Mouse (Mus musculus) stomach, embryonic 15.5 days (tissue): Measurements from ENCODE around the gene Gtse1. TPM values are rescaled to one million over a fixed set of nuclear protein-coding genes. Genes with fewer than 3 reads are reported as not detected.

Experiments
- ATAC-seq: fragments of 200-750 bp; cut with Nextera tagmentation; 2 replicates; pipeline ENCODE4 v1.8.0; 2017; ENCODE audit warnings: low read depth, moderate number of reproducible peaks, moderate TSS enrichment; ENCODE audit not compliant: insufficient read depth, low FRiP score
- H3K27ac ChIP-seq: fragments of 300-500 bp; sonication (generic); 2 replicates; pipeline ENCODE4 v1.5.1; 2015; ENCODE audit warnings: mild to moderate bottlenecking, inconsistent platforms
- H3K27me3 ChIP-seq: fragments of 300-500 bp; sonication (generic); replicated peaks from 2 replicates; pipeline ENCODE4 v1.6.1; 2015; ENCODE audit warnings: inconsistent platforms
- H3K36me3 ChIP-seq: fragments of 300-500 bp; sonication (generic); 2 replicates; pipeline ENCODE4 v1.6.1; 2015; ENCODE audit warnings: inconsistent platforms
- H3K4me1 ChIP-seq: fragments of 300-500 bp; sonication (generic); 2 replicates; pipeline ENCODE4 v1.6.1; 2015; ENCODE audit warnings: inconsistent platforms
- H3K4me2 ChIP-seq: fragments of 300-500 bp; sonication (generic); 2 replicates; pipeline ENCODE4 v1.6.1; 2015; ENCODE audit warnings: mild to moderate bottlenecking, inconsistent platforms
- H3K4me3 ChIP-seq: fragments of 300-500 bp; sonication (generic); replicated peaks from 2 replicates; pipeline ENCODE4 v1.5.1; 2015; ENCODE audit warnings: inconsistent platforms
- H3K9ac ChIP-seq: fragments of 300-500 bp; sonication (generic); 2 replicates; pipeline ENCODE4 v1.6.1; 2015; ENCODE audit warnings: inconsistent platforms
- H3K9me3 ChIP-seq: fragments of 300-500 bp; sonication (generic); 2 replicates; pipeline ENCODE4 v1.6.1; 2016; ENCODE audit warnings: inconsistent platforms
- WGBS: fragments of 180-500 bp; shearing (Covaris S2); methylation state at CpG from one replicate; pipeline ENCODE4 v1.1.7; 2015; 5-methylcytosine and 5-hydroxymethylcytosine counted together
- polyA plus RNA-seq: library from polyadenylated mRNA; unstranded; fragments of >200 nt; fragmentation: Nextera tagmentation; extraction: Ambion mirVana; gene quantifications from 2 replicates; pipeline ENCODE4 v1.2.1, GENCODE M21; 2015

Gene Gtse1
- polyA plus RNA-seq, 1 experiment from 2014 or later, result 23.5 TPM

DNA sequence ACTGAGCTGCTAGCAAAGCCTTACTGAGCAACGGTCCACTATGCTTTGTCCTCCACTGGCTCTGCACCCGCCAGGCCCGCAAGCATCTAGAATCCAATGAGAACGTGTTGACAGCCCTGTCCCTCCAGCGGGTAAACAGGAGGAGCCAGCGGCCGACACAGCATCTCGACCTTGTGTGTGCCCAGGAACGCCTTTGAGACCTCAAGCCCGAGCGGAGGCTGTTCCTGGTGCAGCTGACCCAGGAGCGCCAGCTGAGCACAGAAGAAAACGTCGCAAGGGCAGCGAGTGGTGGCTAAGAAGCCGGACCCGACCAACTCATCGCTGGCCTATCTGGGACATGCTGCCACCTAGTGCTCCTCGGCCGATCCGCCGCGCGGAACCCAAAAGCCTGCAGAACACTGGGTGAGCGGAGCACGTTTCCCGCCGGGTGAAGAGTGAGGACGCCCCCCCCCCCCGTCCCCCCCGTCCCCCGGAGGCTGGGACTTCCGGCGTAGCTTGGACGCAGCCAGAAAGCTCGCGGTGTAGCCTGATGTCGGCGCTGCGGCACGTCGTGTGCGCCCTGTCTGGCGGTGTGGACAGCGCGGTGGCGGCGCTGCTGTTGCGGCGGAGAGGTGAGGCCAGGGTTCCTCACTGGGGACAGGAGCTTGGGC is 19.4 kb downstream of the Gtse1 start, which contains the start of gene Trmu:
Gene Trmu (plus strand): TSS at position 465 of the 650 bp plus-strand sequence.
- H3K36me3 ChIP-seq, result peaks cover 32% of the 10 kb centered on the region
- no peaks in the 10 kb centered on the region for H3K9me3 ChIP-seq
- peak; percentile 94 for ATAC-seq
- WGBS, result under 1% methylated on average over 50 of the region's 50 CpGs
- H3K27me3 ChIP-seq, result no peaks in the 10 kb centered on the region
- peak within 1 kb of the TSS; percentile 85 for H3K4me3 ChIP-seq
- H3K9ac ChIP-seq, result peak within 1 kb of the TSS; percentile 92
- peaks cover 8% of the 10 kb centered on the region; the same call in 1 of the 2 replicates for H3K4me1 ChIP-seq
- H3K27ac ChIP-seq, result peak within 1 kb of the TSS; percentile 89
- H3K4me2 ChIP-seq, result peak within 1 kb of the TSS; percentile 90

- Histone ChIP-seq H3K27me3 (no peaks in the 10 kb centered on the region), H3K36me3 (peaks cover 37% of the 10 kb centered on the region), H3K4me1 (peaks cover 8% of the 10 kb centered on the region; the same call in 1 of the 2 replicates), H3K9me3 (no peaks in the 10 kb centered on the region), H3K9ac (peak overlapping the region; percentile 92), H3K4me3 (peak overlapping the region; percentile 85), H3K4me2 (peak overlapping the region; percentile 90), H3K27ac (peak overlapping the region; percentile 89)
- under 1% methylated on average over 18 of the region's 18 CpGs for WGBS
- ATAC-seq, result peak; percentile 23
Measured at GRCm38 (mm10) chr15:85879498-85879895, 20.0 kb downstream of the Gtse1 start.

DNA sequence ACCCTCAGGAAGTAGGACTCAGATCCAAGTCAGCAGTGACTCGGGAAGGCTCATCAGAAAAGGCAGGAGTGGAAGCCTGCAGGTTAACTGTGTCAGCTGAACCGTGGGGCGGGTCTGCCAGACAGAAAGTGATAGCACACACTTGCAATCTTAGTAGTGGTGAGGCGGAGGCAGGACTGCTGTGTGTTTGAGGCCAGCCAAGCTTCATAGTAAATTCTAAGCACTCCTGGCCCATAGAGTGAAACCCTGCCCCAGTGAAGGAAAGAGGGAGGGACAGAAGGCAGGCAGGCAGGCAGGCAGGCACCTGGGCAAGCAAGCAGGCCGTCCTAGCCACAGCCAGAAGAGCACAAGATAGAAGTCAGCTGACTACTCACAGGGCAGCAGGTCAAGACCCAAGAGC is 26.1 kb downstream of the Gtse1 start:
- Histone ChIP-seq H3K36me3 (peaks cover 37% of the 10 kb centered on the region), H3K9me3 (no peaks in the 10 kb centered on the region)
- 79% methylated on average over 5 of the region's 5 CpGs for WGBS

DNA sequence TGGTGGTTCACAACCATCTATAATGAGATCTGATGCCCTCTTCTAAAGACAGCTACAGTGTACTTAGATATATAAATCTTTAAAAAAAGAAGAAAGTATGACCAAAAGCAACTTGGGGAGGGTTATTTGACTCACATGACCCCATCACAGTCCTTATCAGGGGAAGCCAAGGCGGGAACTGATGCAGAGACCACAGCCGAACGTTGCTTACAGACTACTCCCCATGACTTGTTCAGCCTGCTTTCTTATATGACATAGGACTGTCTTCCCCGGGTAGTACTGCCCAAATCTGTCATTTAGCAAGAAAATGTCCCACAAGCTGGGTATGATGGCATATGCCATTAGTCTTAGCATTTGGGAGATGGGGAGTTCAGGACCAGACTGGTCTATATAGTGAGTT is 29.7 kb downstream of the Gtse1 start:
- H3K36me3 ChIP-seq, result peaks cover 52% of the 10 kb centered on the region

More for the DNA sequence above, 26.1 kb downstream of the Gtse1 start:
- no peak for ATAC-seq
- Histone ChIP-seq H3K4me3 (no peak overlapping the region), H3K27ac (no peak overlapping the region), H3K4me2 (no peak overlapping the region), H3K27me3 (no peaks in the 10 kb centered on the region), H3K4me1 (0 out of 2 replicates have a peak, but pooled peaks cover under 1% of the 10 kb centered on the region), H3K9ac (no peak overlapping the region)

GRCm38 (mm10) chr15:85891971-85892370 is 32.4 kb downstream of the Gtse1 start:
- Histone ChIP-seq H3K27me3 (no peaks in the 10 kb centered on the region), H3K36me3 (peaks cover 53% of the 10 kb centered on the region), H3K4me2 (no peak overlapping the region), H3K9me3 (no peaks in the 10 kb centered on the region), H3K27ac (no peak overlapping the region), H3K4me1 (no peaks in the 10 kb centered on the region), H3K9ac (no peak overlapping the region), H3K4me3 (no peak overlapping the region)
- ATAC-seq, result no peak
- WGBS, result 81% methylated on average over 10 of the region's 10 CpGs

More for the DNA sequence above, 29.7 kb downstream of the Gtse1 start:
- no peak for ATAC-seq
- Histone ChIP-seq H3K27me3 (no peaks in the 10 kb centered on the region), H3K27ac (no peak overlapping the region), H3K9ac (no peak overlapping the region), H3K4me1 (no peaks in the 10 kb centered on the region), H3K4me3 (no peak overlapping the region), H3K9me3 (no peaks in the 10 kb centered on the region), H3K4me2 (no peak overlapping the region)
- 85% methylated on average over 4 of the region's 4 CpGs for WGBS

GRCm38 (mm10) chr15:85892498-85893118 is 33.1 kb downstream of the Gtse1 start:
- no peak for ATAC-seq
- no peak overlapping the region for H3K4me3 ChIP-seq
- no peaks in the 10 kb centered on the region for H3K27me3 ChIP-seq
- 82% methylated on average over 13 of the region's 13 CpGs for WGBS
- H3K9me3 ChIP-seq, result no peaks in the 10 kb centered on the region
- H3K27ac ChIP-seq, result no peak overlapping the region
- H3K36me3 ChIP-seq, result peaks cover 60% of the 10 kb centered on the region
- H3K9ac ChIP-seq, result no peak overlapping the region
- no peaks in the 10 kb centered on the region for H3K4me1 ChIP-seq
- no peak overlapping the region for H3K4me2 ChIP-seq

- Histone ChIP-seq H3K27ac (no peak overlapping the region), H3K4me2 (no peak overlapping the region), H3K4me1 (no peaks in the 10 kb centered on the region), H3K4me3 (no peak overlapping the region), H3K9ac (no peak overlapping the region), H3K9me3 (no peaks in the 10 kb centered on the region), H3K27me3 (no peaks in the 10 kb centered on the region), H3K36me3 (peaks cover 65% of the 10 kb centered on the region)
- ATAC-seq, result no peak
- 89% methylated on average over 7 of the region's 7 CpGs for WGBS
Measured at GRCm38 (mm10) chr15:85893871-85894270, 34.3 kb downstream of the Gtse1 start.

- Histone ChIP-seq H3K9me3 (no peaks in the 10 kb centered on the region), H3K4me1 (no peaks in the 10 kb centered on the region), H3K4me3 (no peak overlapping the region), H3K4me2 (no peak overlapping the region), H3K27ac (no peak overlapping the region), H3K9ac (no peak overlapping the region), H3K36me3 (peaks cover 55% of the 10 kb centered on the region), H3K27me3 (no peaks in the 10 kb centered on the region)
- ATAC-seq, result peak; percentile 37; the same call in 1 of the 2 replicates
- WGBS, result 15% methylated on average over 8 of the region's 8 CpGs
Measured at GRCm38 (mm10) chr15:85896284-85896683, 36.7 kb downstream of the Gtse1 start.

- H3K9ac ChIP-seq, result no peak overlapping the region
- no peak for ATAC-seq
- peaks cover 48% of the 10 kb centered on the region for H3K36me3 ChIP-seq
- no peak overlapping the region for H3K4me3 ChIP-seq
- no peaks in the 10 kb centered on the region for H3K27me3 ChIP-seq
- H3K4me2 ChIP-seq, result no peak overlapping the region
- H3K4me1 ChIP-seq, result no peaks in the 10 kb centered on the region
- H3K9me3 ChIP-seq, result no peaks in the 10 kb centered on the region
- WGBS, result 83% methylated on average over 10 of the region's 10 CpGs
- H3K27ac ChIP-seq, result no peak overlapping the region
Measured at GRCm38 (mm10) chr15:85897113-85897512, 37.6 kb downstream of the Gtse1 start.

DNA sequence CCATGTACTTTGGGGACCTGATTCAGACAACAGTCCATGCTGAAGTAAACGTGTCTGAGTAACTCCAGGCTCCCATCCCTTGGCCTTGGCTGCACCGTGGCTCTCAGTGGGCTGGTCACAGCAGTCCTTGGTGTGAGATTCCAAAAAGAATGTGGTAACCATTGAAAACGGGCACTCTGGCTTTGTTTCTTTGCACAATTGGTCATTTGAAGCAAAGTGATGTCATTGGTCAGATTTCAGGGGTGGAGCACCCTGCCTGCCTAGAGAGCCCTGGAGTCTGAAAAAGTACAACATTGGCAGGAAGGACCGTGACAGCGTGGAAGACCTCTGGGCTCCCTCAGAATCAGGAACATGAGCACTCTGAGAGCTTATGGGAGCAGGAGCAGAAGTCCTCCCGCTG is 39.9 kb downstream of the Gtse1 start:
- H3K27ac ChIP-seq, result no peak overlapping the region
- H3K9me3 ChIP-seq, result no peaks in the 10 kb centered on the region
- H3K4me1 ChIP-seq, result no peaks in the 10 kb centered on the region
- peaks cover 31% of the 10 kb centered on the region for H3K36me3 ChIP-seq
- ATAC-seq, result no peak
- no peak overlapping the region for H3K4me2 ChIP-seq
- WGBS, result 65% methylated on average over 6 of the region's 6 CpGs
- H3K9ac ChIP-seq, result no peak overlapping the region
- no peak overlapping the region for H3K4me3 ChIP-seq
- no peaks in the 10 kb centered on the region for H3K27me3 ChIP-seq

DNA sequence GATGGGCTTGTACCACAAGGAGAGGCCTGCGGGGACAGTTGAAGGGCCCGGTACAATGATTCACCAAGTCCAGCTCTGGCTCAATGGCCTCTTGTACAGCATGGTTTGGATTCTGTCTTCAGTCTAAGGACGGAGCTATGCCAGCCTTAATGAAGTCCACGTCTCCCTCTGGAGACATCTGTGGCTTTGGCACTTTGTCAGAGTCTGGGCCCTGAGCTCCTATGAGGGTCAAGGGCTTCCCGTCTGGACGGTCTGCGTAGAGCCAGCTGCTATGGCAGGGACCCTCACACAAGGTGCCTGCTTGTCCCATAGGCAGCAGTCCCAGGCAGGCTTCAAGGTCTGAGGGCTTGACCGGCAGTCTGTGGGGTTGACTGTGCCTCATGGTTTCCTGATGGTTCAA is 40.8 kb downstream of the Gtse1 start:
- Histone ChIP-seq H3K4me3 (no peak overlapping the region), H3K9ac (no peak overlapping the region), H3K9me3 (no peaks in the 10 kb centered on the region), H3K27me3 (no peaks in the 10 kb centered on the region), H3K36me3 (peaks cover 22% of the 10 kb centered on the region), H3K4me2 (no peak overlapping the region), H3K4me1 (no peaks in the 10 kb centered on the region), H3K27ac (no peak overlapping the region)
- ATAC-seq, result no peak
- WGBS, result 69% methylated on average over 8 of the region's 8 CpGs

- H3K4me3 ChIP-seq, result no peak overlapping the region
- no peaks in the 10 kb centered on the region for H3K9me3 ChIP-seq
- no peaks in the 10 kb centered on the region for H3K4me1 ChIP-seq
- ATAC-seq, result no peak
- no peak overlapping the region for H3K4me2 ChIP-seq
- peaks cover 18% of the 10 kb centered on the region for H3K36me3 ChIP-seq
- no peak overlapping the region for H3K27ac ChIP-seq
- no peak overlapping the region for H3K9ac ChIP-seq
- 81% methylated on average over 12 of the region's 12 CpGs for WGBS
- no peaks in the 10 kb centered on the region for H3K27me3 ChIP-seq
Measured at GRCm38 (mm10) chr15:85900801-85901200, 41.3 kb downstream of the Gtse1 start.
